Comparison of ENCODE assay signal across 16 mouse cellular contexts in genomic region chr6:71465146-71465545, GRCm38 (mm10).
"Had no signal": no experiment of that assay in that cellular context is flagged by ENCODE, and none has a peak within 500 bp of the region (broad histone marks: within the 10 kb centered on the region; RNA-seq: fewer than 3 reads in every experiment).

No protein-coding gene starts in this region.

- DNase-seq: kidney, adult 9 months; kidney, postnatal 14 days; kidney, postnatal 4 days; liver, embryonic 13.5 days; lung, adult 2 months; lung, postnatal 14 days; lung, postnatal 4 days; right cerebral cortex, postnatal 25 days; spleen, adult 18-20 months; thymus, adult 18-20 months; thymus, postnatal 36 days had no signal

- H3K27ac ChIP-seq: liver, embryonic 13.5 days; midbrain, embryonic 12.5 days; neural tube, embryonic 13.5 days; stomach, embryonic 15.5 days had no signal

- H3K9me3 ChIP-seq: neural tube, embryonic 13.5 days; stomach, embryonic 15.5 days had no signal

- H3K4me3 ChIP-seq: liver, embryonic 13.5 days; midbrain, embryonic 12.5 days; myocyte; neural tube, embryonic 13.5 days; stomach, embryonic 15.5 days had no signal

- H3K9ac ChIP-seq: liver, embryonic 13.5 days; midbrain, embryonic 12.5 days; neural tube, embryonic 13.5 days; stomach, embryonic 15.5 days had no signal

- H3K4me2 ChIP-seq: liver, embryonic 13.5 days; midbrain, embryonic 12.5 days; neural tube, embryonic 13.5 days; stomach, embryonic 15.5 days had no signal

- H3K36me3 ChIP-seq: liver, embryonic 13.5 days; midbrain, embryonic 12.5 days; neural tube, embryonic 13.5 days; stomach, embryonic 15.5 days had no signal

- ATAC-seq: midbrain, embryonic 16.5 days had no signal

- H3K4me1 ChIP-seq: liver, embryonic 13.5 days; midbrain, embryonic 12.5 days; neural tube, embryonic 13.5 days; stomach, embryonic 15.5 days had no signal

- H3K27me3 ChIP-seq: liver, embryonic 13.5 days; midbrain, embryonic 12.5 days; neural tube, embryonic 13.5 days; stomach, embryonic 15.5 days had no signal
